Mouse (Mus musculus) liver, adult 2 months (tissue): ENCODE results near the gene Prkcg. TPM values are rescaled to one million over a fixed set of nuclear protein-coding genes. Genes with fewer than 3 reads are reported as not detected.

Experiments used
- DNase-seq: peaks from one replicate; pipeline ENCODE4 v3.0.0-alpha.2; 2011; ENCODE audit warnings: low read depth, low spot score; ENCODE audit errors: extremely low read depth
- H3K27ac ChIP-seq: fragments of 200-500 bp; replicated peaks from 2 replicates; pipeline ENCODE4 v1.5.1; 2012; ENCODE audit warnings: low read depth, mild to moderate bottlenecking, control low read depth, inconsistent platforms, low read length; ENCODE audit not compliant: insufficient read depth
- H3K27me3 ChIP-seq: fragments of 200-500 bp; 2 replicates; pipeline ENCODE4 v1.6.1; 2012; ENCODE audit warnings: mild to moderate bottlenecking, moderate library complexity, low read length, inconsistent platforms; ENCODE audit not compliant: control insufficient read depth, insufficient read depth
- H3K36me3 ChIP-seq: fragments of 200-500 bp; 2 replicates; pipeline ENCODE4 v1.6.1; 2012; ENCODE audit warnings: low read length, inconsistent platforms; ENCODE audit not compliant: control insufficient read depth, insufficient read depth
- H3K4me1 ChIP-seq: fragments of 200-500 bp; 2 replicates; pipeline ENCODE4 v1.6.1; 2011; ENCODE audit warnings: low read length; ENCODE audit not compliant: control insufficient read depth, insufficient read depth
- H3K4me3 ChIP-seq: fragments of 200-500 bp; 2 replicates; pipeline ENCODE4 v1.5.1; 2011; ENCODE audit warnings: low read depth, mild to moderate bottlenecking, control low read depth, low read length, moderate library complexity; ENCODE audit not compliant: insufficient read depth
- H3K79me2 ChIP-seq: fragments of 200-500 bp; 2 replicates; pipeline ENCODE4 v1.6.1; 2012; ENCODE audit warnings: inconsistent platforms, mild to moderate bottlenecking, low read length, moderate library complexity; ENCODE audit not compliant: control insufficient read depth, insufficient read depth
- H3K9ac ChIP-seq: fragments of 200-500 bp; 2 replicates; pipeline ENCODE4 v1.6.1; 2012; ENCODE audit warnings: low read depth, mild to moderate bottlenecking, control low read depth, inconsistent platforms, low read length
- CTCF ChIP-seq: fragments of 200-500 bp; IDR thresholded peaks from 2 replicates; pipeline ENCODE4 v1.5.1; 2011; ENCODE audit warnings: low read depth, low read length, control low read depth
- POLR2A ChIP-seq: fragments of 200-500 bp; IDR thresholded peaks from 2 replicates; pipeline ENCODE4 v1.6.1; 2011; ENCODE audit warnings: low read length, control low read depth; ENCODE audit not compliant: insufficient read depth; ENCODE audit errors: extremely low read depth
- WGBS: fragments of 180-500 bp; shearing (Covaris S2); methylation state at CpG from one replicate; pipeline ENCODE4 v1.1.7; 2018; 5-methylcytosine and 5-hydroxymethylcytosine counted together
- polyA plus RNA-seq: library from polyadenylated mRNA; depleted of rRNA; stranded (reverse); fragments of >200 nt; gene quantifications from 2 replicates; pipeline ENCODE4 v1.2.3, GENCODE M21; 2012
- total RNA-seq: library from RNA; depleted of rRNA; stranded (reverse); fragments of >200 nt; gene quantifications from 2 replicates; pipeline ENCODE4 v1.2.3, GENCODE M21; 2014

Prkcg gene
- total and polyA plus RNA-seq, 2 experiments: under 0.01 to 0.26 TPM

DNA sequence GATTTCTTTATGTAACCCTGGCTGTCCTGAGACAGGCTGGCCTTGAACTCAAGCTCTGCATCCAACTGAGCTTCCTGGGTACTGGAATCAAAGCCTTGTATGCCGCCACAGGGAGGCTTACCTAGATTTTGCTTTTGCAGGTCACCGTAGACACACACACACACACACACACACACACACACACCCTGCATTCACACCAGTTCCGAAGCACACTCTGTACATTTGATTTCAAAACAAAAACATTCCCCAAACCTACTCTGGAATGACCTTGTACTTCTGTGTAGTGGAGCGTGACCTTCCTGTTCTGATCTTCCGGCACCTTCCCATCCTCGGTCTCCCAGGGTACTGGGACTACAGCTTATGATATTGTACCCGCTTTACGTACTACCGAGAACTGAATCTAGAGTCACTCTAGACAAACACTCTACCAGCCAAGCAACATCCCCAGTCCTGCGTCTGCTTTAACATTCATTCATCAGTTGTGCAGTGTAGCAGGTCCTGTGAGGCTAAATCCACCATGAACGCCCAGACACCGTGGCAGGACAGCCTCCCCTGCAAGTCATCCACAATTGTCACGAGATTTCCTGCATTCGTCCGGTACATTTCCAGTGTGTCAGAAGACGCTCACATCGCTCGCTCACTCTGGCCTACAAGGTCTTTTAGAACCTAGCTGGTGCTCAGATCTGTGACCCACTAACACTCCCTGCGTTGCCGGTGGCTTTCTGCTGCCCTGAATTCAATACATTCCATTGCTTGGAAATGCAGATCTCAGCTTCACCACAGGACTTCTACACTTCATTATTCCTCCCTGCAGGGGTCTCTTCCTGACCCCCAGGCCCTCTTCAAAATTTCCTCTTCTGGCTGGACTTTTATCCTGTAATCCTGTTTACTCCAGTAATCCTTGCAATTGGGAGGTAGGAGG, 58.6 kb downstream of the Prkcg start:
- Histone ChIP-seq H3K27me3 (no peaks in the 10 kb centered on the region), H3K4me3 (no peak overlapping the region), H3K27ac (no peak overlapping the region), H3K79me2 (no peaks in the 10 kb centered on the region), H3K36me3 (no peaks in the 10 kb centered on the region), H3K9ac (no peak overlapping the region), H3K4me1 (no peaks in the 10 kb centered on the region)
- no peak for DNase-seq
- no peak for TF ChIP-seq CTCF
- TF ChIP-seq POLR2A: no peak
- WGBS: 72% methylated on average over 20 of the region's 20 CpGs

GRCm38 (mm10) chr7:3348326-3348725, 59.3 kb downstream of the Prkcg start:
- Histone ChIP-seq H3K36me3 (no peaks in the 10 kb centered on the region), H3K79me2 (no peaks in the 10 kb centered on the region), H3K27ac (no peak overlapping the region), H3K4me3 (no peak overlapping the region), H3K9ac (no peak overlapping the region), H3K4me1 (no peaks in the 10 kb centered on the region), H3K27me3 (no peaks in the 10 kb centered on the region)
- WGBS: 73% methylated on average over 5 of the region's 5 CpGs
- TF ChIP-seq POLR2A (no peak), CTCF (no peak)
- no peak for DNase-seq

DNA sequence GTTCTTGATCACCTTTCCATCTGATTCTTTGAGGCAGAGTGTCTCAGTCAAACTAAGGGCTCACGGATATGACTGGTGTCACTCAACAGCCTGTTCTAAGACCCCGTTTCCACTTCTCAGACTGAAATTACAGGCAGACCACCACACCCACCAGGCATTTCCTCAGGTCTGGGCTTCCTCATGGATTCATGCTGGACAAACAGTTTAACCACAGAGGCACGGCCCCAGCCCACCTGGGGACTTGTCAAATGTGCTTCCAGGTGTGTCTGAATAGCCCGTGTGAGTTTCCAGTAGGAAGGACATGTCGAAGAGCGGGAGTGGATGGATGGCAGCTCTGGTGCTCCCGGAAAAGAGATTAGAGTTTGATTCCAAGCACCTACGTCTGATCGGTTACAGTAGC, 60.8 kb downstream of the Prkcg start:
- DNase-seq: no peak
- no peaks in the 10 kb centered on the region for H3K36me3 ChIP-seq
- no peak for TF ChIP-seq POLR2A
- no peak for TF ChIP-seq CTCF
- no peaks in the 10 kb centered on the region for H3K79me2 ChIP-seq
- H3K4me1 ChIP-seq: no peaks in the 10 kb centered on the region
- H3K27me3 ChIP-seq: no peaks in the 10 kb centered on the region
- H3K4me3 ChIP-seq: no peak overlapping the region
- WGBS: 89% methylated on average over 9 of the region's 9 CpGs
- H3K9ac ChIP-seq: no peak overlapping the region
- H3K27ac ChIP-seq: no peak overlapping the region

DNA sequence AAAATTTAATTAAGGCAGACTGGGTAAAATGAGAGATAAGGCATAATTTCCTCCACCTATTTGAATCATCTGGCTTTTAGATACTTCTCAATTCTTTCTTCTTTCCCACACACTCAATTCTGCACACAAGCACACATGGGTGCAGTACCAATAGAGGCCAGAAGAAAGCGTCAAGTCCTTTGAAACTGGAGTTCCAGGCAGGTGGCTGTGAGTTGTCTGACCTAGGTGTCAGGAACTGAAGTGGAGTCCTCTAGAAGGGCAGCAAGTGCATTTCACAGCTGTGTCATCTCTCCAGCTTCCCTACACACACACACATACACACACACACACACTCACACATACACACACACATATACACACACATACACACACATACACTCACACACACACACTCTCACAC, 62.6 kb downstream of the Prkcg start:
- no peak for DNase-seq
- H3K4me3 ChIP-seq: no peak overlapping the region
- no peak for TF ChIP-seq POLR2A
- H3K36me3 ChIP-seq: no peaks in the 10 kb centered on the region
- no peak overlapping the region for H3K9ac ChIP-seq
- 86% methylated on average over 1 of the region's 1 CpGs for whole genome bisulfite sequencing
- H3K27me3 ChIP-seq: no peaks in the 10 kb centered on the region
- H3K4me1 ChIP-seq: no peaks in the 10 kb centered on the region
- H3K79me2 ChIP-seq: no peaks in the 10 kb centered on the region
- H3K27ac ChIP-seq: no peak overlapping the region

GRCm38 (mm10) chr7:3354850-3355249, 65.9 kb downstream of the Prkcg start:
- no peak overlapping the region for H3K4me3 ChIP-seq
- WGBS: 71% methylated on average over 6 of the region's 6 CpGs

DNA sequence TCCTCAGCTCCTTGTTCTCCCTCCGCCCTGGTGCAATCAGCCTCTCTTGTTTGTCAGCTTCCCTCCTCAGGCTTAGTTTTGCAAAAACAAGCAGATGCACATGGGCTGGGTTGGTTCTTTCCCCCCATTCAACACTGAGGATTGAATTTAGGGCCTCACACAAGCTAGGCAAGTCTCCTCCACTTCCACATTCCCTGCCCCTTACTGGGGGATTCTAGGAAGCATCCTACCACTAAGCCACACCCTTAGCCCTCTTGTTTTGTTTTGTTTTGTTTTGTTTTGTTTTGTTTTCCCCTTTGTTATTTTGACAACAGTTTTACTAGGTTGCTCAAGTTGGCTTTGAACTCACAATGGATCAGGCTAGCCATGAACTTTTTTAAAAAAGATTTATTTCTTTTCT, 71.7 kb downstream of the Prkcg start:
- WGBS: 96% methylated on average over 1 of the region's 1 CpGs
- H3K4me3 ChIP-seq: no peak overlapping the region
- DNase-seq: no peak

More at GRCm38 (mm10) chr7:3354850-3355249, 65.9 kb downstream of the Prkcg start:
- no peak overlapping the region for H3K9ac ChIP-seq
- no peaks in the 10 kb centered on the region for H3K79me2 ChIP-seq
- H3K27ac ChIP-seq: no peak overlapping the region
- H3K4me1 ChIP-seq: no peaks in the 10 kb centered on the region
- no peaks in the 10 kb centered on the region for H3K36me3 ChIP-seq
- no peak for DNase-seq
- no peaks in the 10 kb centered on the region for H3K27me3 ChIP-seq
- no peak for TF ChIP-seq CTCF
- no peak for TF ChIP-seq POLR2A

More for the DNA sequence above, 71.7 kb downstream of the Prkcg start:
- Histone ChIP-seq H3K4me1 (no peaks in the 10 kb centered on the region), H3K27me3 (0 out of 2 replicates have a peak, but pooled peaks cover 3% of the 10 kb centered on the region), H3K79me2 (no peaks in the 10 kb centered on the region), H3K9ac (no peak overlapping the region), H3K27ac (no peak overlapping the region), H3K36me3 (no peaks in the 10 kb centered on the region)
- TF ChIP-seq POLR2A (no peak), CTCF (no peak)
